Mouse (Mus musculus) monocyte, adult 5-6 weeks (primary cell): ENCODE data around the gene Rpf1. TPM values are rescaled to one million over a fixed set of nuclear protein-coding genes. Genes with fewer than 3 reads are reported as not detected.

ENCODE experiments used
- ATAC-seq: fragments of 153-309, 156-312 bp; replicated peaks from 2 replicates; pipeline ENCODE4 v1.8.0; 2017; ENCODE audit warnings: mild to moderate bottlenecking; ENCODE audit not compliant: low TSS enrichment, insufficient number of reproducible peaks, severe bottlenecking, poor library complexity, low FRiP score
- total RNA-seq: library from RNA; stranded (forward); fragments of 200-1000, 200-491, 200-594 nt; gene quantifications from 3 replicates; pipeline ENCODE4 v1.2.3, GENCODE M21; 2017

Rpf1 gene
- total RNA-seq, result 86.9 to 101 TPM (median 94.6 TPM) in 3 replicates

DNA sequence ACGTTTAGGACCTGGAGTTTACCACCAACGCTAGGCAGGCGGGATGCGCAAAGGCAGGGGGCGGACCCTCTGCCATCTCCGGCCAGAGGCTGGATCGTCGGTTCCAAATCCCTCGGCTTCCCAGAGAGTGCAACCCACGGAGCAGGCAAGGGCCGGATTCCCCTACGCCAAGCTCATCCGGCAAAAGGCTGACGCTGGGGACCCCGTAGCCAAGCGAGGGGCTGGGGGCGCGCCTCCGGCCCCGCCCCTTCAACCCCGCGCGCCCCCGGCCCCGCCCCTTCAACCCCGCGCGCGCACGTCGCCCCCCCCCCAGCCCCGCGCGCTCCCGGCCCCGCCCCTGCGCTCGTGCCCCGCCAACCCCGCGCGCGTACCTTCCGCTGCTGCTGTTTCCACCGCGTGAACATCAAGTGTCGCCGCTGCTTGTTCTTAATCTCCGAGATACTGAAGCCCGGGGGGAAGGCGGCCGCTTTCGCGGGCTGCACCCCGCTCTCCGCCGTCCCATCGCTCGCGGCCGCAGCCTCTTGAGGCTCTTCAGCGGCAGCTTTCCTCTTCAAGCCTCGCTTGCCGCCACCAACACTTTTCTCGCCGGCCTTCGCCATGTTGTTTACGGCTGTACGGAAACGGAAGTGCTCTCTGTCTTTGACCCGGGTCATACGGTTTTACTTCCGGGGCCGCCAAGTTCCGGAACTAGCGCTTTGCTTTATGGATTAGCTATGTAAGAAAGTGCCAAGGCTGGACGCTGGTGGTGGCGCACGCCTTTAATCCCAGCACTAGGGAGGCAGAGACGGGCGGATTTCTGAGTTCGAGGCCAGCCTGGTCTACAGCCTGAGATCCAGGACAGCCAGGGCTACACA lies at the start of gene Rpf1:
TSS of gene Rpf1 (minus strand) at position 632 of the 854 bp plus-strand sequence.
- ATAC-seq, result peak; percentile 96

DNA sequence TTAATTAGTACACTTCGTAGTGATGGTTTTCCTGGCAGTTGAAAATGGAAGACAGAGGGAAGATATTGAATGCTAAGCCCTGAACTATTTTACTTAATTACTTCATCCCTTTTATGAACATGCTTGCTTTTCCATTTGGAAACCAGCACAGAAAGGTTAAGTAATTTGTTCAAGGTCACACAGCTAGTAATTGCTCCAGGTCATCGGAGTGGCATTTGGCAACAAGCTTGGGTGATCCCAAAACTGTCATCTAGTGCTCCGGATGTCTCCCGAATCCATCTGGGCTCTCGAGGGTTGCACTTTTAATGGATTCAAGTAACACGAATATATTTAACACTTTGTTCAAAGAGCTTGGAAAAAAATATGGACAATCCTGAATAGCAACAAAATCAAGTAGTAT lies 49.7 kb upstream of the Rpf1 start:
- no peak for ATAC-seq

DNA sequence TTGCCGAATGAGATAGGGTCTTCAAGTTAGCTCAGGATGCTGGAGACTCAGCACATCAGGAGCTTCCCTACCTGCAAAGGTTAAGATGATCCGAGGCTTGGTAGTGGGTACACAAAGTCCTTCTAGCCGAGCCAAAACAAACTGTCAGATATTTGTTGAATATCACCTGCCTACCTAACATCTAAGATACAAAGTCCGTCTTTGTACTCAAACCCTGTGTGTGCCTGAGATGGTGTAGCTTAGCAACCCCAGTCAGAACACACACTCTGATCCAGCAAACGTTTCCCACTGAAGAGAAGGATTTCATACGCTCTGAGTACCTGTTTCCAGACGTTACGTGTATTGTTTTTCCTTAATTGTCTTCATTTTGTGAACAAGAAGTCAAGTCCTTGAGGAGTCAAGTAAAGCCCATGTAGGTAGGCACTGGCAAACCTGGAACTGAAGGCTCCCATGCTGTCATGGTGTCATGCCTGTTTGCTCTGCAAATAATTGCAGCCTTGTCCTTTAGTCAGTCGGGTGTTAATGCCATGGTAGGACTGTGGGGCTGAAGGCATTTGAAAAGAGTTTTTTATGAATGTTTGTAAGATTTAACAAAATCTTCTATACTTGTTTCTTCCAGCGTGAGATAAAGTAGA lies 49.0 kb upstream of the Rpf1 start, which contains the start of gene Uox:
TSS of gene Uox (plus strand) at position 279 of the 635 bp plus-strand sequence.
- no peak for ATAC-seq

DNA sequence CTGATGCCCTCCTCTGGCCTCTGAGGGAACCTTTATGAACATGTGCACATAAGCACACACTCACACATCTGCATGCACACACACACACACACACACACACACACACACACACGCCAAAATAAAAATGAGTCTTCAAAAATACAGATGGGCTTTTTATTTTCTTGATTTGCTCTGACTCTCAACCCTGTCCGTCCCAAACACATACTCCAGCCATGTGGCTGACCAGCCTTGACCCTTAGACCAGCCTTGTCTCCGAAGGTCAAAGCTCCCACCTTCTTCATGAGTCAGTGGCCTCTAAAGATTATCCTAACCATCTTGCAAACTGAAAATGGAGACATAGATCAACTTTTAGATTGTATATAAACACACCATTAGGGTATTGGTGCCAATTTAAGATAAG lies 48.4 kb upstream of the Rpf1 start:
- no peak for ATAC-seq

DNA sequence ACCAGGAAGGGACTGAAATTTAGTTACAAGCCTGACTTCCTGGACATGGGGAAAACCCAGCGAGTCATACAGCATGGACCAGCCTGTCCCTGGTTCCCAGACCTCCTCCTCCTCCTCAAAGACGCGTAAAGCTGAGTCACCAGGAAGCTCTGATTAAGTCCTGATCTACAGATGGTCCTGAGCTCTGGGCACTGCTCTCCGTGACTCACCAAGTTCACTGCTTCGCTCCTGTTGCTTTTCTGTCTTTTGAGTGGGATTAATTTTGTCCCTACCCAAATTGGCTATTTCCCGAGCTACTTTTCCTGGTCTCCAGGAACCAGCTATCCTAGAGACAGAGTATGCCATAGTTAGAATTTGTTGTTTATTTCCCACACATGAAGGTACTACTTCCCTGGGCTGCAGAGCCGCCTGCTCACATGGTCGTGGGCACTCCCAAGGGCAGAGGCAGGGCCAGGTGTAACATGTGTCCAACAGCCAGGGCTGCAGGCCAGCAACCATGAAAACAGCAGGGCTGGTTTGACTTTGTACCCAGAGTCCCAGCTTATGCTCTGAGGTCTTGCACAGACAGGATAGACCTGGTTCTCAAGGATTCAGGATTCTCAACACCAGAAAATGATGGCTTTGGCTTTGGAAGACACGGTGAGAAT lies 46.8 kb upstream of the Rpf1 start:
- no peak for ATAC-seq

GRCm38 (mm10) chr3:146567366-146567765 lies 46.1 kb upstream of the Rpf1 start:
- no peak for ATAC-seq

DNA sequence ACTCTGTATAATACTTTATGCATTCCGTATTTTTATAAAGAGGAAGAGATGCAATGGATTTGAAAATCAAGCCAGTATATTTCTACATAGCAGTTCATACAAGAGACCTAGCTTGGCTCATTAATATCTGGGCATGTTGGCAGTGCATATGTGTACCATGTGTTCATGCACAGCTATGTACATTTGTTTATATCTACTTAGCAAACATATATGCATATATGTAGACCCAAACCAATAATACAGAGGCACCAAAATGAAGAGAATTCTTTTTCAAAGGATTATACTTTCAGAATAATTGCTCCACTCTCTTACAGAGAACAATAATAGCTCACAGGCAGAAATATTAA lies 43.8 kb upstream of the Rpf1 start:
- no peak for ATAC-seq

- ATAC-seq, result 0 out of 2 replicates have a peak, but pooled peaks have one; percentile 55
These were observed 43.2 kb upstream of the Rpf1 start for GRCm38 (mm10) chr3:146564268-146565064.

GRCm38 (mm10) chr3:146562936-146563335 lies 41.7 kb upstream of the Rpf1 start:
- no peak for ATAC-seq

DNA sequence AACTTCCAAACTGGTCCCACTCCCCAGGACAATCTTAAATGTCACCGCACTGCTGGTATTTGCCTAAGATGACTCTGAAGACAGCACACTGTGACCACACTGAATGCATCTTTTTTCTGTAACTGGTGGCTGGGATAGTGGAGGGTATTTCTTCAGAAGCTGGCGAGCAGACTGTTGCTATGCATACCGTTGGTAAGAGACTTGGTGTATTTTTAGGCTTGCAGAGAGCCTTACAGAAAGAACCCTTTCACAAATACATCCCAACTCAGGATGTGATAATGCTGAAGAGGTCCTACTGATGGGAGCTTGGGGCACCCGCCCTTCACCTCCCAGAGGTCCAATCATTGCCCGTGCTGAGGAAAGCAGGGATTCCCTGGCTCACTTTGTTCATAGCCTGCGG lies 36.3 kb upstream of the Rpf1 start:
- no peak for ATAC-seq

- no peak for ATAC-seq
These were observed 35.3 kb upstream of the Rpf1 start for GRCm38 (mm10) chr3:146556567-146556966.

DNA sequence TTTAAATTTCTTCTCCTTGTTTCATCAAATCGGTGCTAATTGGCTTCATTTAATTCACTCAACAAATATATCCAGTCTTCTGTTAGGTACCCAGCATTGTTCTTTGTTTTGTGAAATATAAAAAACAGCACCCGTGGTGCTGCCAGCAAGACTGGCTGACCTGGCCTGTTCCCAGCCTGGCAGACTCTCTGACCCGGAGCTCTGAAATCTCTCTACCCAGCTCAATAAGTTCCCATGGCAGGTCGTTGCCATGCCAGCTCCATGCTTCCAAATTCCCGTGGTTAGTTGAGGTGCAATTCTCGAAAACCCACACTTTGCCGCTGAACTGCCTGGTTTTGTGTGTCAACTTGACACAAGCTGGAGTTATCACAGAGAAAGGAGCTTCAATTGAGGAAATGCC lies 33.6 kb upstream of the Rpf1 start:
- ATAC-seq, result no peak

DNA sequence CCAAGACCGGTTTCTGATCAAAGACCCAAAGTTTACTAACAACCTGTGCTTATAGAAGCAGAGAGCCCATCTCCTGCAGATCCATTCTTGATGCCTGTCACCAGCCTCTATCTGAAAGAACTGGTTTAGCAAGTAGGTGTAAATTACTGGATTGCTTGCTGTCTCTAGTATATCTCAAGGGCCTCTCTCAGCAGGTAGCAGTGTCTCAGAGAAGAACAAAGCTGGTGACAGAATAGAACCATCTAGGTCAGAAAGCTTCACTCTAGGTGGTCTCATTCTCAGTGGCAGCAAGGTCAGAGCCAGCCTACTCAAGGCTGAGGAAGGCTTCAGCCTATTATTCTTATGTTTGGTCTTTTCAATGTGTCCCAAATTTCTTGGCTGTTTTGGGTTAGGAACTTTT lies 22.4 kb upstream of the Rpf1 start:
- no peak for ATAC-seq

GRCm38 (mm10) chr3:146540521-146541273 lies 19.5 kb upstream of the Rpf1 start:
- no peak for ATAC-seq

GRCm38 (mm10) chr3:146534986-146535385 lies 13.8 kb upstream of the Rpf1 start:
- ATAC-seq, result no peak

DNA sequence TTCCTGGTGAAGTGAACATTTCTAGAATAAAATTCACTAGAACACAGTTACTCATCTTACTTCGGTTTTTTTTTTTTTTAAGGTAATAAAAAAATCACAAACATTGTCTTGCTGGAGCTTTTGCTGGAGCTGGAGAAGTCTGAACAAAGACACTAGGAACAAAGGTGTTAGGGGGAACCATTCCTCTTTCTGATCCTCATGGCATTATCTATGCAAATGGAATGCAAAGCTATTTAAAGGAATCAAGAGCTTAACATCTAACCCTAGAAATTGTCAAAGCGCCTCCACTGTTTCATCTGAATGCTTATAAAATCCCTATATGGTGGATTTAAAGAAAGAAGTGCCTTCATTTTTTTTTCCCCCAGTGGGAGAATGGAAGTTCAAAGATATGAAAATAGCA lies 7.1 kb upstream of the Rpf1 start:
- ATAC-seq, result no peak

DNA sequence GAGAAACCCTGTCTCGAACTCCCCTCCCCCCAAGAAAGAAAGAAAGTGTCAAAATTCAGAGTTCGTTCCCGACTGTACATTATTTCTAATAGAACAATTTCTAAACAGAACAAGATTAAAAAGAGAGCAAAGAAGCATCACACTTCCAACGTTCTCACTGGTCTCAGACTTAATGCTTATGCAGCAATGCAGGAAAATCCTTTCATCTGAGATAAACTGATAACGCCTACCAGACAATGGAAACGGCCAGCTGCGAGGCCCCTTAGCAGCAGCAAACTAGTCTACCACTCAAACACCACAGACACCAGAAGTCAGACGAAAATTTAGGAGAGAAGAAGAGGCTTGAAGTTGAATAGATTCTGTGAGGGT lies 407 bp upstream of the Rpf1 start:
- ATAC-seq, result no peak

DNA sequence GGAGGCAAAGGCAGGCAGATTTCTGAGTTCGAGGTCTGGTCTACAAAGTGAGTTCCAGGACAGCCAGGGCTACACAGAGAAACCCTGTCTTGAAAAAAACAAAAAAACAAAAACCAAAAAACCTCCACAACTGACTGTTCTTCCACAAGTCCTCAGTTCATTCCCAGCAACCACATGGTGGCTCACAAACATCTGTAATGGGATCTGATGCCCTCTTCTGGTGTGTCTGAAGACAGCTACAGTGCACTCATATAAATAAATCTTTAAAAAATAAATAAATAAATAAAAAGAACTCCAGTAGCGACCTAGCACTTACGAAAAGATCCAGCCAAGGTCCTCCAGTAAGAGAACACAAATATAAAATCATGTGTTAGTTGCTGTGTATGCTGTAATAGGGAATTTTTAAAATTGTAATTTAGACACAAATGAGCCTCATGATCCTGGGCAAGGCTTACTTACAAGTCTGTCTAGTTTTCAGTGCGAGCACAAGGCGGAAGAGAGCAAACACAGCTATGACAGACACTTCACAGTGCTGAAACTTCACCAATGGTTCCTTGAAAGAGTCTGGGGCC lies 917 bp downstream of the Rpf1 start:
- ATAC-seq, result no peak
